In genomic region chr11:72031353-72031752, GRCm38 (mm10) we compare ENCODE assay signal across 20 mouse cellular contexts. TPM values are rescaled to one million over a fixed set of nuclear protein-coding genes. Genes with fewer than 3 reads are reported as not detected.
"Had no signal": no experiment of that assay in that cellular context is flagged by ENCODE, and none has a peak within 500 bp of the region (broad histone marks: within the 10 kb centered on the region; RNA-seq: fewer than 3 reads in every experiment).

No protein-coding gene starts in this region.

- H3K4me2 ChIP-seq: lung, embryonic 15.5 days; midbrain, embryonic 11.5 days; midbrain, embryonic 13.5 days; midbrain, embryonic 15.5 days; neural tube, embryonic 13.5 days; neural tube, embryonic 15.5 days had no signal

- H3K4me3 ChIP-seq: lung, embryonic 15.5 days; megakaryocyte, embryonic 14.5 days; midbrain, embryonic 13.5 days; midbrain, embryonic 15.5 days; neural tube, embryonic 13.5 days; neural tube, embryonic 15.5 days had no signal

- H3K27ac ChIP-seq: lung, embryonic 15.5 days; macrophage; midbrain, embryonic 13.5 days; midbrain, embryonic 15.5 days; neural tube, embryonic 13.5 days; neural tube, embryonic 15.5 days had no signal

- H3K9ac ChIP-seq: liver, postnatal 0 days; lung, embryonic 15.5 days; midbrain, embryonic 13.5 days; midbrain, embryonic 15.5 days; neural tube, embryonic 13.5 days; neural tube, embryonic 15.5 days had no signal

- DNase-seq: liver, postnatal 0 days; lung, adult 2 months; lung, postnatal 14 days; lung, postnatal 36 days; right cerebral cortex, postnatal 14 days; spleen, adult 18-20 months; thymus, adult 2 months; thymus, postnatal 25 days; thymus, postnatal 4 days had no signal

- H3K27me3 ChIP-seq: midbrain, embryonic 15.5 days had no signal

- ATAC-seq: liver, postnatal 0 days; lung, postnatal 0 days; midbrain, embryonic 13.5 days; midbrain, embryonic 15.5 days had no signal

- H3K4me1 ChIP-seq: lung, embryonic 15.5 days had no signal

- H3K9me3 ChIP-seq: lung, embryonic 15.5 days; megakaryocyte, embryonic 14.5 days; midbrain, embryonic 13.5 days; midbrain, embryonic 15.5 days; neural tube, embryonic 13.5 days; neural tube, embryonic 15.5 days had no signal

- H3K36me3 ChIP-seq: lung, embryonic 15.5 days; midbrain, embryonic 13.5 days; midbrain, embryonic 15.5 days; neural tube, embryonic 13.5 days; neural tube, embryonic 15.5 days had no signal

RNA-seq across cellular contexts. Expression of gene Aipl1, which starts 6.0 kb away (rescaled TPM):
- polyA plus RNA-seq: stomach, embryonic 14.5 days had no signal

RNA-seq across cellular contexts. Expression of gene Pimreg, which starts 10.5 kb away (rescaled TPM):
- total RNA-seq: monocyte, adult 5-6 weeks had no signal
